Mouse (Mus musculus) E14TG2a.4 (cell line): ENCODE results near the gene Wfdc6a.
A peak's percentile ranks its signal among the peaks of the same experiment; 100 is the strongest.
"Not testable (repeated sequence)": the region's sequence is repeated elsewhere in the genome, so short reads cannot be mapped to it uniquely, and the experiment has no call there.

ENCODE experiments used
- H3K27me3 ChIP-seq: 2 replicates; pipeline ENCODE4 v1.6.1; 2014; ENCODE audit warnings: low read length, control low read depth; ENCODE audit not compliant: insufficient read depth
- H3K36me3 ChIP-seq: 2 replicates; pipeline ENCODE4 v1.6.1; 2014; ENCODE audit warnings: low read length, control low read depth; ENCODE audit not compliant: insufficient read depth
- H3K4me1 ChIP-seq: replicated peaks from 2 replicates; pipeline ENCODE4 v1.6.1; 2014; ENCODE audit warnings: low read depth, low read length, control low read depth
- H3K4me3 ChIP-seq: replicated peaks from 2 replicates; pipeline ENCODE4 v1.5.1; 2014; ENCODE audit warnings: mild to moderate bottlenecking, low read length
- H3K9me3 ChIP-seq: 2 replicates; pipeline ENCODE4 v1.6.1; 2014; ENCODE audit warnings: low read length, control low read depth
- CTCF ChIP-seq: conservative IDR thresholded peaks from 2 replicates; pipeline ENCODE4 v1.5.1; 2014; ENCODE audit warnings: low read length
- NANOG ChIP-seq: IDR thresholded peaks from 2 replicates; pipeline ENCODE4 v1.6.1; 2014; ENCODE audit warnings: borderline replicate concordance, low read length, mixed read lengths
- POU5F1 ChIP-seq: IDR thresholded peaks from 2 replicates; pipeline ENCODE4 v1.6.1; 2014; ENCODE audit warnings: low read length, borderline replicate concordance

Wfdc6a gene

DNA sequence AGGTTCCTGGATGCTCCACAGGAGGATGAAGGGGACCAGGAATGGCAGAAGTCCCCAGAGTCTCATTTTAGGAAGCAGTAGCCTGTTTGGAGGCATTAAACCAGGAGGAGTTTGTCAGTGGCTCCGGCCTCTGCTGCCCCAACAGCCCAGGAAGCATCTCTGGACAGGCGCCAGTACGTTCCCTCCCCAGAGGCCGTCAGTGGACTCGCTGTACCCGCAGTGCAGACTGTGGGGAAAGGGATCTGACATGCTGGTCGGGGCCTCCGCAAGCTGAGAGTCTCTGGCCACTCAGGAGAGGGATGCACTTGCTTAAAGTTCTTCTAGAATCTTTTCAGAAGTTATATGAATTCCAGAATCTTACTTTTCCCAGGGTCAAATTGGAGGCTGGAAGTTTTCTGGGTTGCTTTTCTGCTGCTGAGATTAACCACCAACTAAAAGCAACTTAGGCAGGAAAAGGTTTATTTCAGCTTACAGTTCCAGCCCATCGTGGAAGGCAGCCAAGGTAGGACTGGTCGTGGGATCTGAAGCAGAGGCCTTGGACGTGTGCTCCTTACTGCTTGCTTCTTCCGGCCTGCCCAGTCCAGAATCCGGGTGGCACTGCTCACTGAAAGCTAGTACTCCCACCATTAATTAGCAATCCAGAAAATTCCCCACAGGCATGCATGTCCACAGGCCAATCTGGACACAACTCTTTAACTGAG lies at the start of gene Wfdc6a:
TSS of gene Wfdc6a (minus strand) at position 423 of the 701 bp plus-strand sequence.
- H3K27me3 ChIP-seq, H3K36me3 ChIP-seq, H3K4me3 ChIP-seq, H3K4me1 ChIP-seq, H3K9me3 ChIP-seq: not testable (repeated sequence)

DNA sequence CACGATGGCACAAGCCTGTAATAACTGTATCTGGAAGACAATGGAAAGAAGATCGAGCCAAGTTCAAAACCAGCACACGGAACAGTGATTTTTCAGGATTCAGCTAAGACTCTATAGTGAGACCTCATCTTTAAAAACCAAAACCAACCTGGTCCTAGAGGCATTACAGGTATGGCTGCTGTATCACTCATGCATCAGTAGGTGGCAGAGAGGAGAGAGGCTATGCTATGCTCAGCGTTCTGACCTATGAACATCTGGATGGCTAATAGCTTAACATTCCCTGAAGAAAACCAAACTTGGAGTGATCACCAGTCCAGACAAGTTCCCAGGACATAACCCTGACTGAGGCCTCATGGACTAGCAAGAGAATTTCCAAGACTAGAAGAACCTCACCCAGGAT lies 36.5 kb upstream of the Wfdc6a start:
- TF ChIP-seq CTCF, result 0 out of 2 replicates have a peak, but pooled peaks have one; percentile 2
- TF ChIP-seq POU5F1, result no peak
- H3K27me3 ChIP-seq, result no peaks in the 10 kb centered on the region
- H3K4me1 ChIP-seq, result no peaks in the 10 kb centered on the region
- peaks cover 6% of the 10 kb centered on the region for H3K9me3 ChIP-seq
- no peaks in the 10 kb centered on the region for H3K36me3 ChIP-seq
- no peak overlapping the region for H3K4me3 ChIP-seq

DNA sequence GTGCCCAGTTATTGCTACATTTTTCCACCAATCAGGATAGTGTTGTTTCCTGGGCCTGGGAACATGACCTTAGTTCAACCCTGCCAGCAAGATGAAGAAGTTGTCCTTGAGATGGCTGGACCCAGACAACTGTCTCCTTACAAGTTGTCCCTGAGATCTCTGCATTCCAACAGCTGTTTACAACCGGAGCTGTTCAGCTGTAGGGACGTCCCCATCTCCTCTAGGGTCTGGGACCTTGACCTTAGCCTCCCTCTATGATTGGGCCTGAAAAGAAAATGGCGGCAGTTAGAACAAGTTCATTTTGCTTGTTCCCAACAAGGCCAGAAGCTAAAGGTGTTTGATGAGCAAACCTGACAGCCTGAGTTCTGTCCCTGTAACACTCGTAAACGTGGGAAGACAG lies 33.8 kb upstream of the Wfdc6a start:
- no peaks in the 10 kb centered on the region for H3K27me3 ChIP-seq
- no peaks in the 10 kb centered on the region for H3K4me1 ChIP-seq
- H3K9me3 ChIP-seq, result peaks cover 6% of the 10 kb centered on the region
- no peaks in the 10 kb centered on the region for H3K36me3 ChIP-seq
- no peak for TF ChIP-seq CTCF
- TF ChIP-seq POU5F1, result no peak
- TF ChIP-seq NANOG, result no peak
- no peak overlapping the region for H3K4me3 ChIP-seq

DNA sequence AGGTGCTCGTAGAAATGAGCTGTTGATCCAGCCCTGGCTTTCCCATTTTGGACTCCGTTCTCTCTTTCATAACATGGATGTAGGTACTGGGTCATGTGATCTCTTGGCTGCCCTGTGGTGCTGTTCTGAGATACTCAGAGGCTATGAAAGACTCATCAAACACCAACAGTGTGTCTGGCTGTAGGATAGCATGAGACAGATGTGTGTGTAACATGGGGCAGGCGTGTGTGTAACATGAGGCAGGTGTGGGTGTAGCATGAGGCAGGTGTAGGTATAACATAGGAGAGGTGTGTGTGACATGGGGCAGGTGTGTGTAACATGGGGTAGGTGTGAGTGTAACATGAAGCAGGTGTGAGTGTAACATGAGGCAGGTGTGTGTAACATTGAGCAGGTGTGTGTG lies 30.1 kb upstream of the Wfdc6a start:
- no peak overlapping the region for H3K4me3 ChIP-seq
- H3K4me1 ChIP-seq, result no peaks in the 10 kb centered on the region
- no peaks in the 10 kb centered on the region for H3K36me3 ChIP-seq
- TF ChIP-seq NANOG (no peak), CTCF (no peak), POU5F1 (no peak)
- H3K27me3 ChIP-seq, result no peaks in the 10 kb centered on the region; the same call in 1 of the 2 replicates
- H3K9me3 ChIP-seq, result peaks cover under 1% of the 10 kb centered on the region; the same call in 1 of the 2 replicates

DNA sequence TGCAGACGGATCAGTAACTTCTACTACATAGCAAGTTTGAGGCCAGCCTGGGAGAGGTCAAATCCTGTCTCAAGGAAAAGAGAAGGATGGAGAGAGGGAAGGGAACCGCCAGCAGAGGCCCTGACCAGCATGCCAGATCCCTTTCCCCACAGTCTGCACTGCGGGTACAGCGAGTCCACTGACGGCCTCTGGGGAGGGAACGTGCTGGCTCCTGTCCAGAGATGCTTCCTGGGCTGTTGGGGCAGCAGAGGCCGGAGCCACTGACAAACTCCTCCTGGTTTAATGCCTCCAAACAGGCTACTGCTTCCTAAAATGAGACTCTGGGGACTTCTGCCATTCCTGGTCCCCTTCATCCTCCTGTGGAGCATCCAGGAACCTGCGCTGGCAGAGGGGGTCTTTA lies 28.2 kb upstream of the Wfdc6a start, which contains the start of the genes Wfdc6b and Wfdc8:
TSS of gene Wfdc6b (plus strand) at position 52 of the 400 bp plus-strand sequence.
TSS of gene Wfdc8 (minus strand) at position 156 of the 400 bp plus-strand sequence.
- H3K4me3 ChIP-seq, H3K9me3 ChIP-seq, H3K4me1 ChIP-seq, H3K36me3 ChIP-seq, H3K27me3 ChIP-seq: not testable (repeated sequence)

DNA sequence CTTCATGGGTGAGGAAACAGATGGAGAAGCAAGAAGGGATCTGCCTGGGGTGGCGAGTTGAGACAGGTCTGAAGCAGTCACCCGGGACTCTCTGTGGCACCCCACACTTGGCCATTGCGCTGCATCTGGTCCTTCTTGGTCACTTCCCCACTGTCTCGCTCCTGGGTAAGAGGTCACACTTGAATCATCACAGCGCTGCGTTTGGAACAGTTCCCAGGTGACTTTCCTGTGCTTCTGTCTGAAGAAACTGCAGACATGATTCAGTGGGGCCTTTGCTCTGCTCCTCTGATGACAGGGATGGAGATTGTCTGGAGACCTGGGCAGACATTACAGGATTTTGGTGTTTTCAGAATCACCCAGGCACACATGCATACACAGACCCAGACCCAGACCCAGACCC lies 23.5 kb upstream of the Wfdc6a start:
- TF ChIP-seq NANOG, result no peak
- TF ChIP-seq POU5F1, result no peak
- TF ChIP-seq CTCF, result no peak
- Histone ChIP-seq H3K9me3 (no peaks in the 10 kb centered on the region), H3K27me3 (peaks cover 18% of the 10 kb centered on the region), H3K4me1 (peaks cover 7% of the 10 kb centered on the region), H3K4me3 (peak overlapping the region; percentile 29; the same call in 1 of the 2 replicates), H3K36me3 (no peaks in the 10 kb centered on the region)

DNA sequence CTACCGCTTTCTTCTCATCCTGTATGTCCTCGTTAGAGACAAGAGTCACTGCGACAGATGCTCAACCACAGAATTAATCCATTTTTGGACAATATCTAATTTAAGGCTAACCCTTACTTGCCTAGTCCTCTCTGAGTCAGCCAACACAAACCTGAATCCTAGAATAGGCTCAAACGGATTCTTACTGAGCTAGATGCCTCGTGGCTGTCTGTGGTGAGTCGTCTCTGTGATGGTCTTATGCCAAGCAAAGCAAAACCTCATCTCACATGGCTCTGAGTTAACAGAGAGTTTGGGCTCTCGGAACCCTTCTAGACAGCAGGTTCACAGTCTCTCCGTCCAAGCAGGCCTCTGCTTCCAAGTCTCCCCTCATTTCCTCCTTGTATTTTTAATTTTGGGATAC lies 19.2 kb upstream of the Wfdc6a start:
- H3K4me1 ChIP-seq, result peaks cover 7% of the 10 kb centered on the region
- H3K36me3 ChIP-seq, result no peaks in the 10 kb centered on the region
- TF ChIP-seq POU5F1 (no peak), CTCF (no peak), NANOG (no peak)
- peaks cover 23% of the 10 kb centered on the region for H3K27me3 ChIP-seq
- H3K9me3 ChIP-seq, result no peaks in the 10 kb centered on the region
- H3K4me3 ChIP-seq, result no peak overlapping the region

DNA sequence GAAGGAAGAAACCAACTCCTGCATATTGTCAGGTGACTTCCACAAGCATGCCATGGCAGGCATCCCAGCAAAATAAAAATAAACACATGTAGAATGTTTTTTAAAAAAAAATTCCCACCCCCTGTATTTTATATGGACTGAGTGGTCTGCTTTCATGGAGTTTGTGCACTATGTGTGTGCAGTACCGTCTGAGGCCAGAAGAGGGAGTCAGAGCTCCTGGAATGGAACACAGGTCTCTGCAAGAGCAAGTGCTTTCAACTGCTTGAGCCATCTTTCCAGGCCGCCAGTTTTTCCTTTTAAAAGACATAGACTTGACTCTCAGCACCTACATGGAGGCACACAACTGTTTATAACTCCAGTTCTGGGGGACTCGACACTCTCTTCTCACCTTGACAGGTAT lies 18.2 kb upstream of the Wfdc6a start:
- H3K27me3 ChIP-seq, result peaks cover 18% of the 10 kb centered on the region
- no peaks in the 10 kb centered on the region for H3K9me3 ChIP-seq
- no peak overlapping the region for H3K4me3 ChIP-seq
- TF ChIP-seq CTCF, result peak; percentile 90
- no peak for TF ChIP-seq POU5F1
- H3K36me3 ChIP-seq, result no peaks in the 10 kb centered on the region
- peaks cover 3% of the 10 kb centered on the region for H3K4me1 ChIP-seq

DNA sequence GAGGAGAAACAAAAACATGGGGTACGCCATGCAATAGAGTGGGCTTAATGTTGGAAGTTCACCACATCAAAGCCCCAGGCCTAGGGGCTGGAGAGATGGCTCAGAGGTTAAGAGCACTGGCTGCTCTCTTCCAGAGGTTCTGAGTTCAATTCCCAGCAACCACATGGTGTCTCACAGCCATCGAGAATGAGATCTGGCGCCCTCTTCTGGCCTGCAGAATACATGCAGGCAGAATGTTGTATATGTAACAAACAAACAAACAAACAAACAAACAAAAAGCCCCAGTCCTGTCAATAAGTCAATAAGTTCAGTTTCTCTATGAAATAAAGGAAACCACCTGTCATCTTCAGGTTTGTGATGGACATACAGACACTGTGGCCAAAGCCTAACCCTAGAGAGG lies 14.9 kb upstream of the Wfdc6a start:
- Histone ChIP-seq H3K4me3 (no peak overlapping the region), H3K4me1 (no peaks in the 10 kb centered on the region), H3K27me3 (peaks cover 4% of the 10 kb centered on the region; the same call in 1 of the 2 replicates), H3K9me3 (no peaks in the 10 kb centered on the region), H3K36me3 (no peaks in the 10 kb centered on the region)
- TF ChIP-seq CTCF, result peak; percentile 59
- no peak for TF ChIP-seq NANOG
